Mouse (Mus musculus): ENCODE measurements around the gene Tmem248. TPM values are rescaled to one million over a fixed set of nuclear protein-coding genes. Genes with fewer than 3 reads are reported as not detected.
A peak's percentile ranks its signal among the peaks of the same experiment; 100 is the strongest.
"Not testable (repeated sequence)": the region's sequence is repeated elsewhere in the genome, so short reads cannot be mapped to it uniquely, and the experiment has no call there.

The Tmem248 gene
- total RNA-seq, 2 experiments from 2014 or later: 44.8 to 45.6 TPM

GRCm38 (mm10) chr5:130247823-130248222 is 30.9 kb downstream of the Tmem248 start:
- intact Hi-C loops (cut with DNase I): no loop called here
- DNase-seq (ENCODE audit: extremely low spot score in 1 of 2, low spot score in 2 of 2): no peak

GRCm38 (mm10) chr5:130254164-130255016 is 37.5 kb downstream of the Tmem248 start:
- intact Hi-C loops (cut with DNase I): no loop called here
- DNase-seq (ENCODE audit: extremely low spot score in 1 of 2, low spot score in 2 of 2): no peak

GRCm38 (mm10) chr5:130255017-130255720 is 38.3 kb downstream of the Tmem248 start, which contains the start of the genes Sbds and Tyw1:
Gene Sbds (minus strand): TSS chr5:130255530.
Gene Tyw1 (plus strand): TSS chr5:130255619.
- intact Hi-C loops (cut with DNase I): no loop called here
- peak; percentile 98 to 99 for DNase-seq (ENCODE audit: extremely low spot score in 1 of 2, low spot score in 2 of 2)

GRCm38 (mm10) chr5:130255799-130256525 is 39.1 kb downstream of the Tmem248 start:
- intact Hi-C loops (cut with DNase I); DNase-seq (ENCODE audit: extremely low spot score in 1 of 2, low spot score in 2 of 2): not testable (repeated sequence)

- DNase-seq (ENCODE audit: extremely low spot score in 1 of 2, low spot score in 2 of 2): peak; percentile 96
- intact Hi-C loops (cut with DNase I): no loop called here
Observed at GRCm38 (mm10) chr5:130256678-130257271, 39.9 kb downstream of the Tmem248 start.

GRCm38 (mm10) chr5:130257303-130257702 is 40.4 kb downstream of the Tmem248 start:
- no peak for DNase-seq (ENCODE audit: extremely low spot score in 1 of 2, low spot score in 2 of 2)
- intact Hi-C loops (cut with DNase I): no loop called here

- intact Hi-C loops (cut with DNase I): no loop called here
- DNase-seq (ENCODE audit: extremely low spot score in 1 of 2, low spot score in 2 of 2): no peak
Observed at GRCm38 (mm10) chr5:130263454-130263853, 46.6 kb downstream of the Tmem248 start.

GRCm38 (mm10) chr5:130264433-130265005 is 47.6 kb downstream of the Tmem248 start:
- intact Hi-C loops (cut with DNase I): no loop called here
- no peak for DNase-seq (ENCODE audit: extremely low spot score in 1 of 2, low spot score in 2 of 2)

- intact Hi-C loops (cut with DNase I): loop anchor here (2.0 kb wide), 1 partner anchor 586 kb away; no protein-coding TSS in a partner anchor
- peak in 1 of 2 experiments; percentile 61 for DNase-seq (ENCODE audit: extremely low spot score in 1 of 2, low spot score in 2 of 2)
Observed at GRCm38 (mm10) chr5:130266651-130267050, 49.8 kb downstream of the Tmem248 start.

GRCm38 (mm10) chr5:130267316-130267715 is 50.4 kb downstream of the Tmem248 start:
- DNase-seq (ENCODE audit: extremely low spot score in 1 of 2, low spot score in 2 of 2): no peak

GRCm38 (mm10) chr5:130268976-130269375 is 52.1 kb downstream of the Tmem248 start:
- DNase-seq (ENCODE audit: extremely low spot score in 1 of 2, low spot score in 2 of 2): no peak
- intact Hi-C loops (cut with DNase I): no loop called here

More at GRCm38 (mm10) chr5:130267316-130267715, 50.4 kb downstream of the Tmem248 start:
- intact Hi-C loops (cut with DNase I): loop anchor here (2.0 kb wide), 1 partner anchor 585 kb away; no protein-coding TSS in a partner anchor

GRCm38 (mm10) chr5:130272344-130272743 is 55.5 kb downstream of the Tmem248 start:
- no peak for DNase-seq (ENCODE audit: extremely low spot score in 1 of 2, low spot score in 2 of 2)
- intact Hi-C loops (cut with DNase I): loop anchor here (10.0 kb wide), 1 partner anchor 1152 kb away; no protein-coding TSS in a partner anchor

GRCm38 (mm10) chr5:130273046-130273445 is 56.2 kb downstream of the Tmem248 start:
- intact Hi-C loops (cut with DNase I): loop anchor here (10.0 kb wide), 1 partner anchor 1152 kb away; no protein-coding TSS in a partner anchor
- DNase-seq (ENCODE audit: extremely low spot score in 1 of 2, low spot score in 2 of 2): no peak

- intact Hi-C loops (cut with DNase I): loop anchor here (10.0 kb wide), 1 partner anchor 1149 kb away; no protein-coding TSS in a partner anchor
- DNase-seq (ENCODE audit: extremely low spot score in 1 of 2, low spot score in 2 of 2): no peak
Observed at GRCm38 (mm10) chr5:130275509-130275908, 58.6 kb downstream of the Tmem248 start.

GRCm38 (mm10) chr5:130278011-130278472 is 61.2 kb downstream of the Tmem248 start:
- intact Hi-C loops (cut with DNase I): loop anchor here (10.0 kb wide), 1 partner anchor 1147 kb away; no protein-coding TSS in a partner anchor
- DNase-seq (ENCODE audit: extremely low spot score in 1 of 2, low spot score in 2 of 2): no peak

- no peak for DNase-seq (ENCODE audit: extremely low spot score in 1 of 2, low spot score in 2 of 2)
- intact Hi-C loops (cut with DNase I): no loop called here
Observed at GRCm38 (mm10) chr5:130283079-130283732, 66.3 kb downstream of the Tmem248 start.

GRCm38 (mm10) chr5:130288106-130288505 is 71.2 kb downstream of the Tmem248 start:
- intact Hi-C loops (cut with DNase I): no loop called here
- DNase-seq (ENCODE audit: extremely low spot score in 1 of 2, low spot score in 2 of 2): no peak
